Mouse (Mus musculus): ENCODE data around the gene Enthd1.

DNA sequence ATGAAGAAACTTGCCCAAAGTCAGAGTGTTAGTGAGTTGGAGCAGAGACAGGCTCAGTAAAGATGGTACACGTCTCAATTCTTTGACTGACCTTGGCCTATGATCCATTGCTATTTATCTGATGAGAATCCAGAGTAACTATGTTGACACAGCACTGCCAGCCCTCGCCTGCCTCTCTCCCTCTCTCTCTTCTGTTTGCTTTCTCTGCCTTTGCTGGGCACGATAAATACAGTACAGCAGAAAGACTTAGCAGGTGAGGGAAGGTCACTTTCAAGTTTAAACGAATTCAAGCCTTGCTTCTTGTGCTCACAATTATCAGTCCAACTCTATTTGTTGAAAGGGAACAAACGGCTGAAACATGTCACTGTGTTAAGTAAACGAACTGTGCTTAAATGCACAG, 19.5 kb downstream of the Enthd1 start:
- TF ChIP-seq CTCF (IDR thresholded peaks at IDR 0.05; ENCODE audit: low read depth), result no peak
- TF ChIP-seq EP300 (IDR thresholded peaks at IDR 0.05; ENCODE audit: low read depth), result no peak

All from liver, embryonic 14.5 days (tissue).